Mouse (Mus musculus) kidney, embryonic 16.5 days (tissue): ENCODE results near the gene Cblc. TPM values are rescaled to one million over a fixed set of nuclear protein-coding genes. Genes with fewer than 3 reads are reported as not detected.

ENCODE experiments used
- ATAC-seq: fragments of 200-750 bp; cut with Nextera tagmentation; 2 replicates; pipeline ENCODE4 v1.8.0; 2017; ENCODE audit warnings: moderate TSS enrichment; ENCODE audit not compliant: low FRiP score, low TSS enrichment
- H3K27ac ChIP-seq: fragments of 300-500 bp; sonication (generic); 2 replicates; pipeline ENCODE4 v1.5.1; 2014; ENCODE audit warnings: low read length
- H3K27me3 ChIP-seq: fragments of 300-500 bp; sonication (generic); 2 replicates; pipeline ENCODE4 v1.6.1; 2014; ENCODE audit warnings: low read length, control low read depth, mixed read lengths; ENCODE audit not compliant: insufficient read depth
- H3K36me3 ChIP-seq: fragments of 300-500 bp; sonication (generic); 2 replicates; pipeline ENCODE4 v1.6.1; 2014; ENCODE audit warnings: low read length, control low read depth, mixed read lengths; ENCODE audit not compliant: insufficient read depth
- H3K4me1 ChIP-seq: fragments of 300-500 bp; sonication (generic); 2 replicates; pipeline ENCODE4 v1.6.1; 2014; ENCODE audit warnings: low read length, control low read depth, mixed read lengths; ENCODE audit not compliant: insufficient read depth
- H3K4me2 ChIP-seq: fragments of 300-500 bp; sonication (generic); replicated peaks from 2 replicates; pipeline ENCODE4 v1.6.1; 2014; ENCODE audit warnings: low read depth, low read length
- H3K4me3 ChIP-seq: fragments of 300-500 bp; sonication (generic); 2 replicates; pipeline ENCODE4 v1.5.1; 2014; ENCODE audit warnings: mild to moderate bottlenecking, low read length
- H3K9ac ChIP-seq: fragments of 300-500 bp; sonication (generic); replicated peaks from 2 replicates; pipeline ENCODE4 v1.6.1; 2014; ENCODE audit warnings: low read length
- H3K9me3 ChIP-seq: fragments of 300-500 bp; sonication (generic); 2 replicates; pipeline ENCODE4 v1.6.1; 2016; ENCODE audit warnings: low read length, control low read depth
- WGBS: fragments of 180-500 bp; shearing (Covaris S2); extraction: QIAGEN DNeasy Blood & Tissue Kit; methylation state at CpG from one replicate; pipeline ENCODE4 v1.1.7; 2014; 5-methylcytosine and 5-hydroxymethylcytosine counted together
- polyA plus RNA-seq: library from polyadenylated mRNA; unstranded; fragments of >200 nt; fragmentation: Nextera tagmentation; extraction: Ambion mirVana; gene quantifications from 2 replicates; pipeline ENCODE4 v1.2.1, GENCODE M21; 2015

The Cblc gene
- polyA plus RNA-seq, 1 experiment from 2014 or later: 9.4 TPM

GRCm38 (mm10) chr7:19820347-19821048 lies 23.9 kb upstream of the Cblc start:
- H3K4me3 ChIP-seq: no peak overlapping the region
- H3K4me2 ChIP-seq: no peak overlapping the region
- no peak for ATAC-seq
- WGBS: 66% methylated on average over 3 of the region's 3 CpGs
- no peak overlapping the region for H3K9ac ChIP-seq
- no peaks in the 10 kb centered on the region for H3K36me3 ChIP-seq
- H3K4me1 ChIP-seq: peaks cover 54% of the 10 kb centered on the region
- peaks cover 4% of the 10 kb centered on the region; the same call in 1 of the 2 replicates for H3K9me3 ChIP-seq
- H3K27ac ChIP-seq: no peak overlapping the region
- peaks cover 10% of the 10 kb centered on the region for H3K27me3 ChIP-seq

GRCm38 (mm10) chr7:19818875-19819274 lies 22.3 kb upstream of the Cblc start:
- Histone ChIP-seq H3K36me3 (no peaks in the 10 kb centered on the region), H3K27ac (no peak overlapping the region), H3K4me2 (no peak overlapping the region), H3K9me3 (peaks cover 4% of the 10 kb centered on the region; the same call in 1 of the 2 replicates), H3K27me3 (peaks cover 10% of the 10 kb centered on the region), H3K4me1 (peaks cover 45% of the 10 kb centered on the region), H3K9ac (no peak overlapping the region), H3K4me3 (no peak overlapping the region)
- no peak for ATAC-seq
- 80% methylated on average over 7 of the region's 7 CpGs for WGBS

GRCm38 (mm10) chr7:19818440-19818839 lies 21.8 kb upstream of the Cblc start:
- peaks cover 10% of the 10 kb centered on the region for H3K27me3 ChIP-seq
- H3K36me3 ChIP-seq: no peaks in the 10 kb centered on the region
- H3K4me3 ChIP-seq: no peak overlapping the region
- peaks cover 4% of the 10 kb centered on the region; the same call in 1 of the 2 replicates for H3K9me3 ChIP-seq
- no peak overlapping the region for H3K27ac ChIP-seq
- no peak overlapping the region for H3K4me2 ChIP-seq
- ATAC-seq: no peak
- no peak overlapping the region for H3K9ac ChIP-seq
- 68% methylated on average over 5 of the region's 5 CpGs for WGBS
- H3K4me1 ChIP-seq: peaks cover 41% of the 10 kb centered on the region

GRCm38 (mm10) chr7:19817382-19818105 lies 20.9 kb upstream of the Cblc start:
- H3K4me1 ChIP-seq: peaks cover 32% of the 10 kb centered on the region
- peak overlapping the region; percentile 37 for H3K9ac ChIP-seq
- peaks cover 4% of the 10 kb centered on the region; the same call in 1 of the 2 replicates for H3K9me3 ChIP-seq
- ATAC-seq: peak; percentile 69
- no peaks in the 10 kb centered on the region for H3K36me3 ChIP-seq
- 9% methylated on average over 15 of the region's 15 CpGs for WGBS
- peak overlapping the region; percentile 49; the same call in 1 of the 2 replicates for H3K27ac ChIP-seq
- peak overlapping the region; percentile 52 for H3K4me3 ChIP-seq
- peaks cover 11% of the 10 kb centered on the region for H3K27me3 ChIP-seq
- H3K4me2 ChIP-seq: peak overlapping the region; percentile 65

- peaks cover 14% of the 10 kb centered on the region for H3K27me3 ChIP-seq
- H3K4me1 ChIP-seq: peaks cover 28% of the 10 kb centered on the region
- ATAC-seq: peak; percentile 77
- H3K27ac ChIP-seq: peak overlapping the region; percentile 49
- WGBS: under 1% methylated on average over 28 of the region's 28 CpGs
- no peaks in the 10 kb centered on the region for H3K36me3 ChIP-seq
- peak overlapping the region; percentile 52 for H3K4me3 ChIP-seq
- peak overlapping the region; percentile 59 for H3K9ac ChIP-seq
- peaks cover 4% of the 10 kb centered on the region; the same call in 1 of the 2 replicates for H3K9me3 ChIP-seq
- peak overlapping the region; percentile 65 for H3K4me2 ChIP-seq
Observed at GRCm38 (mm10) chr7:19816224-19816771, 19.7 kb upstream of the Cblc start.

GRCm38 (mm10) chr7:19815296-19816223 lies 19.0 kb upstream of the Cblc start:
- H3K4me3 ChIP-seq: peak overlapping the region; percentile 52
- no peaks in the 10 kb centered on the region for H3K36me3 ChIP-seq
- peaks cover 4% of the 10 kb centered on the region; the same call in 1 of the 2 replicates for H3K9me3 ChIP-seq
- H3K4me1 ChIP-seq: peaks cover 32% of the 10 kb centered on the region
- H3K4me2 ChIP-seq: peak overlapping the region; percentile 65
- peak; percentile 11 for ATAC-seq
- H3K9ac ChIP-seq: peak overlapping the region; percentile 59
- peak overlapping the region; percentile 49 for H3K27ac ChIP-seq
- peaks cover 20% of the 10 kb centered on the region for H3K27me3 ChIP-seq
- WGBS: 31% methylated on average over 17 of the region's 17 CpGs

GRCm38 (mm10) chr7:19813579-19814122 lies 17.0 kb upstream of the Cblc start:
- WGBS: 76% methylated on average over 6 of the region's 6 CpGs
- ATAC-seq: no peak
- Histone ChIP-seq H3K4me2 (no peak overlapping the region), H3K27me3 (peaks cover 32% of the 10 kb centered on the region), H3K4me3 (no peak overlapping the region), H3K9me3 (no peaks in the 10 kb centered on the region), H3K9ac (no peak overlapping the region), H3K4me1 (peaks cover 37% of the 10 kb centered on the region), H3K27ac (no peak overlapping the region), H3K36me3 (no peaks in the 10 kb centered on the region)

GRCm38 (mm10) chr7:19813161-19813560 lies 16.6 kb upstream of the Cblc start:
- no peaks in the 10 kb centered on the region for H3K9me3 ChIP-seq
- no peak overlapping the region for H3K9ac ChIP-seq
- no peak overlapping the region for H3K4me3 ChIP-seq
- no peak overlapping the region for H3K27ac ChIP-seq
- peaks cover 36% of the 10 kb centered on the region for H3K4me1 ChIP-seq
- no peak overlapping the region for H3K4me2 ChIP-seq
- ATAC-seq: no peak
- peaks cover 32% of the 10 kb centered on the region for H3K27me3 ChIP-seq
- 87% methylated on average over 4 of the region's 4 CpGs for WGBS
- no peaks in the 10 kb centered on the region for H3K36me3 ChIP-seq

- H3K9me3 ChIP-seq: no peaks in the 10 kb centered on the region
- H3K36me3 ChIP-seq: no peaks in the 10 kb centered on the region
- WGBS: 4% methylated on average over 21 of the region's 22 CpGs
- peaks cover 32% of the 10 kb centered on the region for H3K27me3 ChIP-seq
- peak overlapping the region; percentile 8; the same call in 1 of the 2 replicates for H3K4me3 ChIP-seq
- ATAC-seq: peak; percentile 50
- peak overlapping the region; percentile 45 for H3K4me2 ChIP-seq
- no peak overlapping the region for H3K9ac ChIP-seq
- no peak overlapping the region for H3K27ac ChIP-seq
- peaks cover 18% of the 10 kb centered on the region for H3K4me1 ChIP-seq
Observed at GRCm38 (mm10) chr7:19811114-19811513, 14.5 kb upstream of the Cblc start.
